Mouse (Mus musculus): ENCODE data around the gene Cdk6.
"Not testable (repeated sequence)": the region's sequence is repeated elsewhere in the genome, so short reads cannot be mapped to it uniquely, and the experiment has no call there.

Cdk6 gene

DNA sequence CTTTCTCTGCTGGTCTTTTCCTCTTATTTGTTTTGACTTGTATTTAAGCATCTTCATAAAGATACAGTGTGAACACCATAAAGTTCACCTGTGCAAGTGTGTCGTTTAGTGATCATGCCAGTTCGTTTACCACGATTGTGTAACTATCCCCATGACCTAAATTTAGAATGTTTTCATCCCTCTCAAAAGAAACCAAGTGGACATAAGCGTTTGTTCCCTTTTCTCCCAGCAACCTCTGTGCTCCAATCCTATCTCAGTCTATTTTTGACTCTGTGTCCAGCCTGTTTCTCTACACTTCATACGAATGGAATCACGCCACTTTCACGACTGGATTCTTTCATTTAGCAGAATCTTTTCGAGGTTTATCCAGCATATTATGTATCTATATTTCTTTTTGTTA, 40.5 kb downstream of the Cdk6 start:
- no peak for DNase-seq

DNA sequence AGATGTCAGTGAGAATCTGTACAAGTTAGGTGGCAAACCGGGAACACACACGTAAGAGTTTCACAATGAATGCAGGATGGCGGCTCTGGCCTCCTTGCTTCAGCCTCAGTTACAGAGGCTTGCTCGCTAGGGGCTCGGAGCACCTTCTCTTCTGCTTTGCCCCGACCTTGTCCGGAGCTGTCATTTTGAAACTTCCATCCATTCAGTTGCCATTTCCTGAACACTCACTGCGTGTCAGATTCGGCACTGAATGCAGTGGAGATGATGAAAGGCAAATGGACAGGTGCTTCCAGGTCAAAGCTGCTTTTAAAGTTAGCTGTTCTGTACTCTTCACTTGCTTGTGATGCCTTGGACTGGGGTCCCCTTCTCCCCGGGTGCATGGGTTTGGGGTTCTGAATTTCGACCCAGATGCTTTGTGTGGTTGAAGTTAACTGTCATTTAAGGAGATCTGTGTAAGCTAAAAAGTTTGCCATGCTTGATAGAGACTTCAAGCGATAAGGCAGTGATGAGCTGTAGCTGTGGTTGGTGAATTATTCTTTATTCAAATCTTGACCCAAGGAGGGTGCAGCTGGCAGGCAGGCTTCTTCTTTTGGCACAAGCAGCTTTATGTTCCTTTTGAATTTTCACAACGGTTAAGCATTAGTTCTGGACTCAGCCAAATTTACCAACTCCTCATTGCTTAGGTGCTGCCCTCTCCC, 41.2 kb downstream of the Cdk6 start:
- no peak for DNase-seq

- DNase-seq = peak in 1 of 2 experiments; percentile 9
Measured at GRCm38 (mm10) chr5:3383547-3383946, 42.3 kb downstream of the Cdk6 start.

- no peak for DNase-seq
Measured at GRCm38 (mm10) chr5:3385078-3385477, 43.8 kb downstream of the Cdk6 start.

- DNase-seq = no peak
Measured at GRCm38 (mm10) chr5:3386021-3386730, 44.9 kb downstream of the Cdk6 start.

DNA sequence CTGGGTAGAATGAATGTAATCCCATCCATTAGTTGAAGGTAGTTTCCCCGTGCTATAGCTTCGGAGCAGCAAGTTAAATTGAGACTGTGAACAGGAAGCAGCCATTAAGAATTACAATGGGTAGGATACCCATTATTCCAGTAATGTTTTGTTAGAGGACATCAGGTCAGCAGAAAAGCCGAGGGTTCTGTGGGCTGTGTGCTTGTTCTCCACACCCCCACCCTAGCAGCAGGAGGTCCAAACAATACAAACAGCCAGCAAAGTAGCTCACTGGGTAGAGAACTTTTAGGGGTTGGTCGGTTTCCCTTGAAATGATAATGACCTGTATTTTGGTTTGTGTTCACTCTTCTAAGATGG, 45.4 kb downstream of the Cdk6 start:
- DNase-seq = no peak

- no peak for DNase-seq
Measured at GRCm38 (mm10) chr5:3387138-3387537, 45.9 kb downstream of the Cdk6 start.

DNA sequence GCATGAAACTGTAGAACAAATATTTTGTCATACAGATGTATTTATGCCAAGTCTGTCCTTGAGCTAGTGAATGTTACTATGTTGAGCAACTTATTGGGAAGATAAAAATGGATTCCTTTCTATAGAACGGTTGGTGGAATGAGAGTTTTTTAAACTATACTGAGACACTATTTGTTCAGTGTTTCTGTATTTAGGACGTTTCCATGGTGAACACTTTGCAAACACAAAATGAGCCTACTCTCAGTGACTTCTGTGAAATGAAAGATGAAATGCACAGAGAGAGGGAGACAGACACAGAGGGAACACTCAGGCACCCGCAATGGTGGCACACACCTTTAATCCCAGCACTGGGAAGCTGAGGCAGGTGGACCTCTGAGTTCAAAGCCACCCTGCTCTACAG, 51.6 kb downstream of the Cdk6 start:
- DNase-seq = no peak

DNA sequence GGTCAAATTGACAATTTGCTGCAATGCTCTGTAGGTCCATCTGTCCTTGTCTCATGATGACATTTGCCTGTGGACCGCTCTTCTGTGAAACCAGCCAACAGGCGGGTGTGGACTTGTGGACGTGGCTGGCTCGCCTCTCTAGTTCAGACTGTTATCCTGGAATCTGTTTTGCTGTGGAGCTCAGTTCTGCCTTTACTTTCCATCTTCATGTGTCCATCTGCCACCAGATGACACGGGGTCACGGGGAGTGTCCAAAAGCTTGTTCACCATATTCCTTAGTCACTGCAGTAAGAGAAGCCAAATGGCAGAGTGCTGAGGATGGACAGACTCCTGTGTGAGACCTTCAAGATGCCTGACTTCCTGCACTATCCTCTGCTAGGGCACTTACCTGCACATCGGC, 52.9 kb downstream of the Cdk6 start:
- no peak for DNase-seq

DNA sequence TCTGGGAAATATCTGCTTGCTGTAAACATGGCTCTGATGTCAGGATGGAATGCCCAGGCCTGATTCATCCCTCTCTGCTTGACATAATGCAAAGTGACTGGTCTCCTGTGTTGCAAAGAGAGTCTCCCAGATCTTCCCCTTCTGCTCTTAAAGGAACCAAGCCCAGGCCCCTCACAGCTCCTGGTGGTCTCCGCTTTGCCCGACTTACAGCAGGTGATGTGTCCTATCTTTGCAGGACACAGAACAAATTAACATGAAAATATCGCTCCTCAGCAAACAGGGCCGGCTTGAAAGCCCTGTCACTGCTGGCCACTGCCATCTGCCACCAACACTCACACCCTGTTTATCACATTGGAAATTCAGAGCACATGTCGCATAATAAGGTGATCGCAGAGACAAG, 53.7 kb downstream of the Cdk6 start:
- DNase-seq = no peak

DNA sequence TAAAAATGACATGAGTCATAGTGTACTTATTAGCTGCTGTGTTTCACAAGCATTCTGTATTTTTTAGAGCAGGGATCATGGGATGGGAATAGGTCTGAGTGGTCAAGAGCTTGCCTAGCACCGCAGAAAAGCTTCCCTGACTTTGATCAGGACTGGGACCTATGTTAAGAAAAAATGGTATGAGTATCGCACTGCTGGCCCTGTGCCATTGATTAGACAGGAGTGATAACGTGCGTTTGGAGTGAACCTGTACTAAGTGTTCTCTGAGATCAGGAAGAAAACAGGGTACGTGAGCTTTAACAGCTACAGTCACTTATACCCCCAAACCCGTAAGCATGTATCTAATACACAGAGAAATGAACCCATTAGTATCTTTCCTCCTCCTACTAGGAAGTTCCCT, 54.9 kb downstream of the Cdk6 start:
- no peak for DNase-seq

- no peak for DNase-seq
Measured at GRCm38 (mm10) chr5:3396910-3397575, 55.8 kb downstream of the Cdk6 start.

DNA sequence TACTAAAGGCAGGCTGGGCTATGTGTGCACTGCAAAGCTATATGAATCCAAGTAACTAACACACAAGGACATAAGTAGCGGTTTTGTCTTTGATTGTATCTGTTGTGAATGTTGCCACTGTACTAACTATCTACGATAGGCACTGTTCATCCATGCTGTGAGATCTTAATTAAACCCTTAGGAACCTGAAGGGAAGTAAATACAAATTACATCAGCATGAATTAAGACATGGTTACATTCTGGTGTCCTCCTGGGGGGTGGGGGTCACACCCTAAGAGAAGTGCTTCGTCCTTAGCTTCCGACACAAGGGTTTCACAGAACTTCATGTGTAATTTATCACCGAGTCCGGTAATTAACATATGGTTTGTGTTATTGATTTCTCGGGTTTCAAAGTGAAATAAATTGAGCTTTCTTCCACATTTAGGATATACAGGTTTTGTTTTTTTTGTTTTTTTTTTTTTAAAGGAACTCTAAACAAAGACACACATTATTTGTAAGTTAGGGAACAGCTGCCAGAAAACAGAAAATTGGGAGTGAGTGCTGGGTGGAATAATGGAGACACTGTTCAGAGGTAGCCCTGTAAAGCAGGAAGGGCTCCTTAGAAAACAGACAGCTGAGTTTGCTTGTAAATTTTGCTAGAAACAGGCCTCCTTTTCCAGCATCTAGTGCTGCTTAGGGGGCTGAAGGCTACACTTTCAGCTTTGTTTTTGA, 58.7 kb downstream of the Cdk6 start:
- no peak for DNase-seq

DNA sequence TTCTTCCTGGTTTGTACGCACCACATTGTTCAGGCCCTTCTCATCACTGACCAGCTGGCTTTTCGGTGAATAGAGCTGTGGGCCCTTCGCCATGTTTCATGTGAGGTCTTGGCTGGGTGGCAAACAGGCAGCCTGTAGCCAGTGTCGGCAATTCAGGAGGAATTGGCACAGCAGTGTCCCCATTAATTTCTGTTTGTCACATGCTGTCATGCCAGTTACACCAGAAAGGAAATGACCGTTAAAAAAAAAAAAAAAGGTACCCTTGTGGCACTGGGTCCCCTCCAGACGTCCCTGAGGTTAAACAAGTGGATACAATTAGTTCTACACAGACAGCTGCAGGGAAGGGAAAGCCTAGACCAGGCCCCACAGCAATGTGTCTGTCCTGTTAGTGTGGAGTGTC, 63.8 kb downstream of the Cdk6 start:
- DNase-seq = no peak

DNA sequence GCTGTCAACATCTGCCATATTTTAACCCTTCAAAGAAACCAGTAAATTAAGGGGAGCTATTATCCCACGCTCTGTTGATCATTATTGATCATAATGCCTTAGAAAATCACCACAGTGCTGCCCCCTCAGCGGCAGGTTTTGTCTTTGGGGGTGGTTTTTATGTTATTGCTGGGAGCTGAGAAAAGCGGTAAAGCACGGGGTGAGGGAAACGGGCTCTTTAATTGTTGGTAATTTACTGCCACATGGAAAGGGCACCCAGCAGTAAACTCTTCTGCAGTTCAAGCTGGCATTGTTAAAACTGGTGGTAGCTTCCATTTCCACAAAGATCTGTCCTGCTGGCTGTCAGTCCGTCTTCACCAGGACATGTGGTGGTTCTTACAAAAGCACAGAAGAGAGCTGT, 64.2 kb downstream of the Cdk6 start:
- no peak for DNase-seq

DNA sequence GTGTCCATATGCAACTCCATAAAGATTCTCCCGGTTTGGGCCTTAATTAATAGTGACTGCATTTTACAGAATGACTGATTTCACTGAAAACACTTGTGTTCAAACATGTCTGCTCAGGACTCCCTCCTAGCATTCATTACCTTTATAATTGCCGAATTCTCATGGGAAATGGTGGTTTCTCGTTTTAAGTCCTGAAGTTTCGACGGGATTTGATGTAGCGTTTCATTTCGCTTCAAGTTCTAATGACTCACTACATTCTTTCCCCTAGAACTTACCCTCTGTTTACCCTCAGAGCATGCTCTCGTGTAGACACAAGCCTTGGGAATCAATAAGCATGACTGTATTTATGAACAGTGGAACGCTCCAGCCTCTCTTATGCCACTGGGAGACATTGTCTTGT, 66.6 kb downstream of the Cdk6 start:
- no peak for DNase-seq

- not testable (repeated sequence) for DNase-seq
Measured at GRCm38 (mm10) chr5:3418183-3418582, 76.9 kb downstream of the Cdk6 start.

DNA sequence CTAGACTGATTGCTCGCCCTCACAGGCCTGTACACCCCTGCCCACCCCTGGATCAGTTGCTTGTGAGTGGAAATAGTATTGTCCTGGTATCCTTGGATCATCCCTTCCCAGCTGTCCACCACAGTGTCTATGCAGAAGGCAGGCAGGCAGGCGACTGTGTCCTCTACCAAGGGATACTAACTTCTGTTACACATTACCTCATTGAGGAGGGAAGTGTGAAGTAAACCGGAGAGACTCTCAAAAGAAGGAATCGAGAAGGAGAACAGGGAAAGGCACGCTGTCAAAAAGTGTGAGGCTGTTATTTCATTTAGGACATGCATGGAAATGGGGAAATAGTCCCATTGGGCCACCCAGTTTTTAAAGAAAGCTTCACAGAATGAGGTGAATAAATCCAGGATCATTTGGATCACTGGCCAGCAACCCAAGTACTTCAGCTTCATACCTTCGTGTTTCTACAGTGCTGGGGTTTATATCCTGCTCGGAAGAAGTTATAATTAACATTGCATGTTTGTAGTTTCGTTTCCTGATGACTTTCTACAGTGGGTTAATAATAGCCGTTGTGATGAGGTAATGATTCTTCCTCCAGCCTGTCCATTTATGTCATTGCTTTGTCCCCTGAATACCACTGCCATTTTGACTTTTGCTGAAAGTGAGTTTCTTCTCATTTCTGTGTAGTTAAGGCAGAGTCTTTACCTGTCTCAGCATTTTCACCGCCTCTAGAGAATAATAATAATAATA, 79.0 kb downstream of the Cdk6 start:
- DNase-seq = no peak

GRCm38 (mm10) chr5:3420832-3421228, 79.5 kb downstream of the Cdk6 start:
- no peak for DNase-seq

- not testable (repeated sequence) for DNase-seq
Measured at GRCm38 (mm10) chr5:3433131-3433700, 91.9 kb downstream of the Cdk6 start.

DNA sequence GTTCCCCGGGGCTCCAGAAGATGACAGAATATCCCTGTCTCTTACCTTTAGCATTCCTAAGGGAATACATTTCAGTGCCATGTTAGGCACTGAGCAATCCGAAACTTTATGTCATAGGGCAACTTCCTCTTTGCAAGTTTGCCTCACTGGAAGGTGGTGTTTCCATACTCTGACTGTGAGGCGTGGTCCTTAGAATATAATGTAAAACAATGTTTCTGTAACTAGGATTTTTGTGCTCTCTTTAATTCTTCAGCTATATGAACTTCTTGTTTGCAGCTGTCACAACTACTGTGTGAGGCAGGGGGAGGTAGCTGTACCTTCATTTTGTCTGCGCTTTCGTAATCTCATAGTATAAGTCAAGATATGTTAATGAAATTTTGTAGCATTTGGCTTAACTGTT, 92.8 kb downstream of the Cdk6 start:
- DNase-seq = not testable (repeated sequence)

DNA sequence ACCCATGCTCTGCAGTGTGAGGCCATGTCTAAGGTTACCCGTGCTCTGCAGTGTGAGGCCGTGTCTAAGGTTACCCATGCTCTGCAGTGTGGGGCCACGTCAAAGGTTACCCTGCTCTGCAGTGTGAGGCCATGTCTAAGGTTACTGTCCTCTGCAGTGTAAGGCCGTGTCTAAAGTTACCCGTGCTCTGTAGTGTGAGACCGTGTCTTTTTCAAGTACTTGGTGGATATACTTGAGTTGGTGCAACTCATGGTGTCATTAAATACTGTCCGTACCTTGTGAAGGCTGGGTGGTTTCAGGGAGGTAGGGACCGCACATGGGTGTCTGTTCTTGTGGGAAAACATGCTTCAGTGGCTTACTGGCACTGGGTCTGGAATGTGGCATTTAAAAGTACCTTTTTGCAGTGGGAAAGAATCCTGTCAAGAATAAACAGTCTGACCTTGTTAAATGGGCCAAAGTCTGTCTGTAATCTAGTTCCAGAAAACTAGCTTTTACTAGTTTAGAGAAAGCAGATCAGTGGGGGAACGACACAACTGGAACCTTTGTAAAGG, 97.2 kb downstream of the Cdk6 start:
- not testable (repeated sequence) for DNase-seq
